Mouse (Mus musculus) right cerebral cortex, postnatal 14 days (tissue): Measurements from ENCODE around the gene 1810055G02Rik.

Source experiments
- DNase-seq: peaks from one replicate; pipeline ENCODE4 v3.0.0; 2022

Gene 1810055G02Rik

DNA sequence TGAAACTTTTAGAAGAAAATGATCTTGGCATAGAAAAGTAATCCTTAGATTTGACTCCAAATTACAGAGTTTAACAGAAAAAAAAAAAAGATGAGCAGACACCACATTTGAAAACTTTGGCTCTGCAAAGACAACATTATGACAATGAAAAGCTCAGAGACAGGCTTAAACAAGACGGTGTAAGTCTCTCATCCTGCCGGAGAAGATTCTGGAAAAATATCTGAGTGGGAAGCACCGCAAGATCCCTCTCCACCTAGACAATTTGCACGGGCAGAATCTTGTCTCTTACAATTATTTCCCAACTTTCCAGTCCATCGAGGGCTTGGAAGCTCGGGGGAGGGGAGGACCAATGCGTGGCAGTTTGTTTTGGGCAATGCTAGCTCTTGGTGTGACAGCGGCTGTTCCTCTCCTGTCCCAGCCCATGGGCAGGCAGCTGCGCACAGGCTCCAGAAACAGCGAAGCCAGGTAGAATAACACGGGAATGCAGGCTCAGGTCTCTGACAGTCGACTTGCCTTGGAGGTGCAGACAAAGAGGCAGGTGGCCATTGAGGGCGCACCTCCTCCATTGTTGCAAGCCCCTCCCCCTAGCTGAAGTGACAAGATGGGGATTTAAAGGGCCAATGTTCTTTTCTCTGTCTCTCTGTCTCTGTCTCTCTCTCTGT, 35.9 kb downstream of the 1810055G02Rik start:
- peak; percentile 28 for DNase-seq

DNA sequence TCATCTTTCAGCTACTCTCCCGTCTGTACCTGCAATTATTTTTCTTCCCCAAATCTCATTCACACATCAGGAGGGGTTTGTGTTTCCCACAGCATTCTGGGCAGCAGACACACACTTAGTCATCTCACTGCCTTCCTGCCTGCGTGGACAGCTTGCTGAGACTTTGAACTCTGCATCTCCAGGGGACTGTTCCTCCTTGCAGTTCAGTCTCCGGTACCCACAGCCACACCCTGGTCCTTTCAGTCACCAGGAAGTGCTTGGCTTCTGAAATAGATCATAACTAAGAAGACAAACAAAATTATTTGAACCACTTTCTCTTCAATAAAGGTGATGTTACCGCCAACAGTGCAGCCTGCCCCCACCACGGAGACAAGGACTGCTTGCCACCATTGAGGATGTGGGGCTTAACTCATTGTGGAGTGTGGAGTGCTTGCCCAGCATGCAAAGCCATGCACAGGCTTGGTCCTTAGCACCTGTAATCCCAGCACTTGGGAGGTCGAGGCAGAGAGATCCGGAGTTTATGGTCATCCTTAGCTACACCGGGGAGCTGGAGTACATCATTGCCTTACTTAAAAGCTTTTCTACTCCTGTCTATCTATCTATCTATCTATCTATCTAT, 44.6 kb downstream of the 1810055G02Rik start:
- no peak for DNase-seq

DNA sequence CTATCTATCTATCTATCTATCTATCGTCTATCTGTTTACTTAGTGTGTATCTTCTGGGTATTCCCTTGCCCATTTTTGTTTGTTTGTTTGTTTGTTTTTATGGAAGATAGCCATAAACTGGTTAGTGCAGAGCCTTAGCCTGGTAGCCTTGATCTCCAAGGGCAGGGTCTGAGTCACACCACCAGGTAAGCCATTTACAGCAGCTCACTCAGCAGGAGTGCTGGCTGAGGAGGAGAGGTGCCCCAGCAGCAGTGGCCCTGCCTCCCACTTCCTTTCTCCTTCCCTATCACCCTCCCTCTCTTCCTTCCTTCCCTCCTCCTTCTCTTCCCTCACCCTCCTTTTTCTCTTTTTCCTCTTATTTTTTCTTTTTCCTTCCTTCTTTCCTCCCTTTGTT, 45.1 kb downstream of the 1810055G02Rik start:
- no peak for DNase-seq

DNA sequence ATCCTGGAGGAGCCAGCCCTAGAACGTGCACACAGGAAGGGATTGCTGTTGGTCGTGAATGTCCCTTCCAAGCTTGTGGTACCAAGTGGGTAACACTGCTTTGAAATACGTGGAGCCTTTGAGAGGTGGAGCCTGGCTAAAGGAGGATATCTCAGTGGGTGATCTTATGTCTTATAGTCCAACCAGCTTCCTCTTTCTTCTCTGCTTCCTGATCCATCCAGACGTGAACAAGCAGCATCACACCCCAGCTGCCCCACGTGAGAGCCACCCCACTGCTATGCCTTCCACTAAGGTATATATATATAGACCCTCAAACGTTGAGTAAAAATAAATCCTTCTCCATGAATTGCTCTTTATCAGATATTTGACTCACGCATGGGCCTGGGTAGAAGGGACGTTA, 45.6 kb downstream of the 1810055G02Rik start:
- DNase-seq: no peak

DNA sequence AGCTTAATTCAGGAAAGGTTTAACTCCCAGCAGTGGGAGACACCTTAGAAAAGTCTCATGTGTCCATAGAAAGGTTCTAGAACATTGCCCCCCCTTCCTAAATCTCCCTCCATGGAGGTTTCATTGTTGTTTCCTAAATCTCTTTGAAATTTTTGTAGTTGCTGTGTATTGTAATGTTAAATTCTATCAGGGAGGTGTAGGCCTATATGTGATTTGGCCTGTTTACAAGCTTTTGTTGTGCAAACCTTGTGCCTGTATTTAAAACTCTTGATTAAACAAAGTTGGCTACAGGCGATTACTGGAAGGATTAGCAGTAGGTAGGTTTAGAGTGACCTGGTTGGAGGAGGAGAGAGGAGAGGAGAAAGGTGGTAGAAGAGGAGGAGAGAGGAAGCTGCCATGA, 49.8 kb downstream of the 1810055G02Rik start:
- DNase-seq: no peak

DNA sequence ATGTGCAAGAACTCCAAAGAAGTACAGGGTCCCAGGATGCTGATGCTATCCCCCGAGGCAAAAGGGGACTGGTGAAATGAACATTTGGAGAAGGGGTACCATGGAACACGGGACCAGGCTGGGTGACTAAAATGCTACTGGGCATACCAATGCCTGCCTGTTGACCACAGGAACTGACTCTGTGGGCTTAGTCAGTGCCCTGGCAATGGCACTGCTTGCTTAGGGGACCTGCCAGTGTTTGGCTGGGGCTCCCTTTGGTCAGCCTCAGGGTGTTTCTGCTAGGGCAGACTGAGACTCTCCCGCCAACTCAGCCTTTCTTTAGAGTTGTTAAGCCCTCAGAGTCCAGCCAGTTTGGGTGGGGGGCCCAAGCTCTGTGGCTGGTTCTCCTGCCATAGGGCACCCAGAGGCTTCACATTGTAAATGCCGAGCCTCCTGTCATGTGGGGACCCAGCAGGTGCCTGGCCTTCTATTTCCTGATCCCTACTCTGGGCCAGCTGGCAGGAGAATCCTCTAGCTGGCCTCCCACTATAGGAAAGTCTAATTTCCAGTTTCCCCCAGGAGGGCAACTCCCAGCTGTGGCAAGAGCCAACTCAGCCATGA, 57.2 kb downstream of the 1810055G02Rik start:
- DNase-seq: no peak

DNA sequence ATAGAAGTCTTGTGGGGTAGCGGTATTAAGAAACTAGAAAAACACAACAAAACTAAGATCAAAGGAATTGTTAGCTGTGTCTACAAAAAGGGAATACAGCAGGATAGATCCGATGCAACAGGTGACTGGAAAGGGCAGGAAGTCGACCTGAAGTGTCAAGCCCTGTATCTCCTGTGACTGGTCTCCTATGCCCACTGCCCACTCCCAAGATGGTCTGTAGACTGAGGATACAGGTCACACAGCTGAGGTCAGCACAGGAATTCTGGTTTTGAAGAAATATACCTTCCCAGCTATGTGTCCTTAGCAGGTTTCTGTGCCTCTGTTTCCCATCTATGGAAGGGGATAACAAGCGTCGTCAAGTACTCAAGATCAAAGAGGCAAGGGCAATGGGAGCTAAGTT, 58.3 kb downstream of the 1810055G02Rik start:
- DNase-seq: no peak

DNA sequence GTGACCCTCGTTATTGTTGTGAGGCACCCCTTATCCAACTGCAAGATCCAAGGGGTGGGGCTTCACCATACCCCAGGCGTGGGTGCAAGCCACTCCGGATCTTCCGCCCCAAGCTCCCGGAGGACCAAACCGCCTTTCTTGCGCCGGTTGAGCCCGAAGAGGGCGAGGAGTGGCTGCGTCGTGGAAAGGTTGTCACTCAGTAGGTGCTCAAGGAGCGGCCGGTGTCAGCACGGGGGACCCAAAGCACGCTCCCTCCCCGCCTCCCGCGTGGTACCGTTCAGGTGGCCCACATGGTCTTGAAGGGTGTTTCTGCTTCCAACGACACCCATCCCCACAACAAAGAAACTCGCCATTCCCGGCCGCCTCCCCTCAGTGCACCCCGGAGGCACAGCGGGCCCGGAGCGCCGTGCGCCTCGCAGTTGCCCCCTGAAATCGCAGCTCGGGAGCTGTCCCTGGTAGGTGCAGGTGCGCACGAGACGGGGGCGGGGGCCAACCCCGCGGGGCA, 59.2 kb downstream of the 1810055G02Rik start, which contains the start of gene Kmt5b:
TSS of gene Kmt5b (plus strand) at position 146 of the 505 bp plus-strand sequence.
- no peak for DNase-seq
